Comparison of ENCODE assay signal across 12 mouse cellular contexts in genomic region chr15:73919207-73919606, GRCm38 (mm10).
DNase-seq lines count a peak whose midpoint lies in the region; TF ChIP-seq lines count a peak whose summit lies in the region.
"Had no signal": no experiment of that assay in that cellular context is flagged by ENCODE, and none has a peak within 500 bp of the region (broad histone marks: within the 10 kb centered on the region; RNA-seq: fewer than 3 reads in every experiment).

No protein-coding gene starts in this region.

- no peak overlapping the region for H3K4me3 ChIP-seq in left cerebral cortex, adult 2 months
- H3K4me3 ChIP-seq: heart, embryonic 15.5 days had no signal

- intact Hi-C loops in left cerebral cortex, adult 2 months (cut with DNase I): loop anchor here (2.0 kb wide), 1 partner anchor 58 kb away; no protein-coding TSS in a partner anchor

- peak overlapping the region; percentile 61 for H3K27ac ChIP-seq in left cerebral cortex, adult 2 months
- H3K27ac ChIP-seq: heart, embryonic 15.5 days had no signal

- peak; percentile 85 for DNase-seq in right cerebral cortex, adult 18-20 months
- DNase-seq in right cerebral cortex, postnatal 4 days: no peak
- DNase-seq in adrenal gland, adult 2 months: peak; percentile 81
- peak; percentile 67 for DNase-seq in left cerebral cortex, adult 2 months (ENCODE audit: extremely low spot score in 1 of 2, low spot score in 2 of 2)
- peak; percentile 33 to 49 for DNase-seq in urinary bladder, postnatal 36 days (ENCODE audit: low spot score in 2 of 2)
- no peak for DNase-seq in neural tube, embryonic 10.5 days (ENCODE audit: extremely low spot score, low spot score)
- DNase-seq in thymus, postnatal 10 days (ENCODE audit: low spot score in 2 of 2): no peak
- DNase-seq: gastrocnemius, postnatal 14 days; kidney, adult 9 months; liver, postnatal 0 days; thymus, adult 2 months had no signal

- TF ChIP-seq CTCF in left cerebral cortex, adult 2 months (IDR thresholded peaks at IDR 0.05): no peak

Comparison
In these comparisons a context has a peak if more than half of its experiments do, and no peak if none do; other contexts are left out.
1. DNase-seq: peak in right cerebral cortex, adult 18-20 months (single experiment), adrenal gland, adult 2 months (single experiment), left cerebral cortex, adult 2 months (2 of 2) and urinary bladder, postnatal 36 days (2 of 2); none in right cerebral cortex, postnatal 4 days (single experiment), neural tube, embryonic 10.5 days (single experiment) and thymus, postnatal 10 days (0 of 2).